In the genomic region with DNA sequence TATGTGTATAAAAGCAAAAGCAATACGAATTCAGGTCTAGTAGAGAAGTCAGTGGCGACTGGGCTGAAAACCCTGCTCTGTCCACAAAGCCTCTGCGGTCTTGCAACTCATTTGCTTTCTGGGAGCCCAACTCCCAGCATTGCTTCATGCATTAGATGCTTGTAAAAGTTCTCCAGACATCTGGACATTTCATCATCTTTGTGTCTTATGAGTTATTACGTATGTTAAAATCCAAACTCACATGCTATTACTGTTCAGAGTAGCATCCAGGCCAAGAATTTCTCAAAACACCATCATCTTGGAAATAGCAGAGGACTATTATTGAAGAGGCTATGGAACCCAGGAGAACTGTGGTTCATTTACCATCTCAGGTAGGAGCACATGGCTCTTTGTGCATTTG, we compare ENCODE assay signal across 35 mouse cellular contexts. TPM values are rescaled to one million over a fixed set of nuclear protein-coding genes. Genes with fewer than 3 reads are reported as not detected.
"Had no signal": no experiment of that assay in that cellular context is flagged by ENCODE, and none has a peak within 500 bp of the region (broad histone marks: within the 10 kb centered on the region; RNA-seq: fewer than 3 reads in every experiment).

No protein-coding gene starts in this region.

- H3K36me3 ChIP-seq: embryonic facial prominence, embryonic 10.5 days; embryonic facial prominence, embryonic 12.5 days; embryonic facial prominence, embryonic 13.5 days; embryonic facial prominence, embryonic 15.5 days; forebrain, embryonic 10.5 days; forebrain, embryonic 12.5 days; forebrain, embryonic 15.5 days had no signal

- ATAC-seq: forebrain, embryonic 13.5 days; forebrain, embryonic 14.5 days; forebrain, embryonic 15.5 days; forebrain, embryonic 16.5 days; forebrain, postnatal 0 days had no signal

- H3K27me3 ChIP-seq: embryonic facial prominence, embryonic 12.5 days; embryonic facial prominence, embryonic 13.5 days; embryonic facial prominence, embryonic 15.5 days; forebrain, embryonic 12.5 days; forebrain, embryonic 13.5 days; forebrain, embryonic 15.5 days had no signal

- H3K4me3 ChIP-seq: embryonic facial prominence, embryonic 10.5 days; embryonic facial prominence, embryonic 12.5 days; embryonic facial prominence, embryonic 13.5 days; embryonic facial prominence, embryonic 15.5 days; erythroblast, embryonic 14.5 days; forebrain, embryonic 10.5 days; forebrain, embryonic 12.5 days; forebrain, embryonic 13.5 days; forebrain, embryonic 15.5 days; gastrocnemius, adult 2 months had no signal

- DNase-seq: cerebellum, adult 8-10 months; cerebellum, adult 9-10 months; cerebellum, adult 9-11 months; cerebellum, postnatal 10 days; cerebellum, postnatal 14 days; cerebellum, postnatal 25 days; cerebellum, postnatal 36 days; embryo, embryonic 11 days; forebrain, postnatal 0 days; gastrocnemius, adult 2 months; gastrocnemius, postnatal 10 days; gastrocnemius, postnatal 14 days; gastrocnemius, postnatal 25 days; gastrocnemius, postnatal 36 days; heart, adult 18-20 months had no signal

- H3K9me3 ChIP-seq: embryonic facial prominence, embryonic 12.5 days; embryonic facial prominence, embryonic 15.5 days; forebrain, embryonic 13.5 days; forebrain, embryonic 15.5 days had no signal

- H3K9ac ChIP-seq: embryonic facial prominence, embryonic 12.5 days; embryonic facial prominence, embryonic 13.5 days; embryonic facial prominence, embryonic 15.5 days; forebrain, embryonic 12.5 days; forebrain, embryonic 13.5 days; forebrain, embryonic 15.5 days; forebrain, postnatal 0 days had no signal

- H3K27ac ChIP-seq: embryonic facial prominence, embryonic 10.5 days; embryonic facial prominence, embryonic 12.5 days; embryonic facial prominence, embryonic 13.5 days; embryonic facial prominence, embryonic 15.5 days; forebrain, embryonic 10.5 days; forebrain, embryonic 12.5 days; forebrain, embryonic 13.5 days; forebrain, embryonic 15.5 days; gastrocnemius, adult 2 months had no signal

- H3K4me2 ChIP-seq: embryonic facial prominence, embryonic 12.5 days; embryonic facial prominence, embryonic 13.5 days; embryonic facial prominence, embryonic 15.5 days; forebrain, embryonic 12.5 days; forebrain, embryonic 13.5 days; forebrain, embryonic 15.5 days had no signal

- H3K4me1 ChIP-seq: embryonic facial prominence, embryonic 10.5 days; embryonic facial prominence, embryonic 12.5 days; embryonic facial prominence, embryonic 13.5 days; embryonic facial prominence, embryonic 15.5 days; forebrain, embryonic 10.5 days; forebrain, embryonic 12.5 days; forebrain, embryonic 13.5 days; forebrain, embryonic 15.5 days had no signal

RNA-seq across cellular contexts. Expression of a gene that starts 21.3 kb away (rescaled TPM):
- total RNA-seq: gastrocnemius, adult 18-20 months; gastrocnemius, adult 2 months; gastrocnemius, adult 8-10 months; gastrocnemius, postnatal 10 days; gastrocnemius, postnatal 14 days; gastrocnemius, postnatal 25 days; gastrocnemius, postnatal 36 days; heart, adult 18-20 months had no signal
- polyA plus RNA-seq: cortical plate, adult 2 months; embryonic facial prominence, embryonic 13.5 days; embryonic facial prominence, embryonic 14.5 days; embryonic facial prominence, embryonic 15.5 days; erythroblast, embryonic 14.5 days; forebrain, embryonic 10.5 days; forebrain, embryonic 11.5 days; forebrain, embryonic 12.5 days; forebrain, embryonic 13.5 days; forebrain, embryonic 14.5 days; forebrain, embryonic 15.5 days; forebrain, embryonic 16.5 days; forebrain, postnatal 0 days; gonadal fat pad, adult 2 months had no signal

RNA-seq across cellular contexts. Expression of a gene that starts 36.5 kb away (rescaled TPM):
- polyA plus RNA-seq: erythroblast, embryonic 14.5 days had no signal

RNA-seq across cellular contexts. Expression of a gene that starts 40.1 kb away (rescaled TPM):
- total RNA-seq: common myeloid progenitor, adult 5-6 weeks; gastrocnemius, adult 2 months; gastrocnemius, adult 8-10 months; gastrocnemius, postnatal 25 days; gastrocnemius, postnatal 36 days; granulocyte monocyte progenitor cell, adult 5-6 weeks had no signal
- polyA plus RNA-seq: erythroblast, embryonic 14.5 days; forebrain, embryonic 10.5 days; frontal cortex, adult 2 months had no signal
